Mouse (Mus musculus) neural tube, embryonic 14.5 days (tissue): ENCODE measurements around the gene Mknk1. TPM values are rescaled to one million over a fixed set of nuclear protein-coding genes. Genes with fewer than 3 reads are reported as not detected.

ENCODE experiments used
- ATAC-seq: fragments of 200-750 bp; cut with Nextera tagmentation; 2 replicates; pipeline ENCODE4 v1.8.0; 2017; ENCODE audit warnings: low read depth, mild to moderate bottlenecking, moderate TSS enrichment, moderate library complexity
- H3K27ac ChIP-seq: fragments of 300-500 bp; sonication (generic); 2 replicates; pipeline ENCODE4 v1.5.1; 2014; ENCODE audit warnings: low read depth, mild to moderate bottlenecking, control low read depth, low read length, moderate library complexity, mixed read lengths
- H3K27me3 ChIP-seq: fragments of 300-500 bp; sonication (generic); 2 replicates; pipeline ENCODE4 v1.6.1; 2014; ENCODE audit warnings: low read length; ENCODE audit not compliant: control insufficient read depth, insufficient read depth
- H3K36me3 ChIP-seq: fragments of 300-500 bp; sonication (generic); 2 replicates; pipeline ENCODE4 v1.6.1; 2014; ENCODE audit warnings: low read length, mixed read lengths; ENCODE audit not compliant: control insufficient read depth, insufficient read depth
- H3K4me1 ChIP-seq: fragments of 300-500 bp; sonication (generic); 2 replicates; pipeline ENCODE4 v1.6.1; 2014; ENCODE audit warnings: low read length; ENCODE audit not compliant: control insufficient read depth, insufficient read depth
- H3K4me2 ChIP-seq: fragments of 300-500 bp; sonication (generic); 2 replicates; pipeline ENCODE4 v1.6.1; 2014; ENCODE audit warnings: mild to moderate bottlenecking, low read depth, low read length, control low read depth
- H3K4me3 ChIP-seq: fragments of 300-500 bp; sonication (generic); 2 replicates; pipeline ENCODE4 v1.5.1; 2014; ENCODE audit warnings: low read depth, low read length, control low read depth, mixed read lengths
- H3K9ac ChIP-seq: fragments of 300-500 bp; sonication (generic); replicated peaks from 2 replicates; pipeline ENCODE4 v1.6.1; 2014; ENCODE audit warnings: low read depth, mild to moderate bottlenecking, control low read depth, low read length, mixed read lengths
- H3K9me3 ChIP-seq: fragments of 300-500 bp; sonication (generic); 2 replicates; pipeline ENCODE4 v1.6.1; 2016; ENCODE audit warnings: low read length; ENCODE audit not compliant: control insufficient read depth
- WGBS: fragments of 180-500 bp; shearing (Covaris S2); extraction: QIAGEN DNeasy Blood & Tissue Kit; methylation state at CpG from one replicate; pipeline ENCODE4 v1.1.7; 2014; 5-methylcytosine and 5-hydroxymethylcytosine counted together
- polyA plus RNA-seq: library from polyadenylated mRNA; unstranded; fragments of >200 nt; fragmentation: Nextera tagmentation; extraction: Ambion mirVana; gene quantifications from 2 replicates; pipeline ENCODE4 v1.2.1, GENCODE M21; 2014

Mknk1 gene
- polyA plus RNA-seq, 1 experiment from 2014 or later, result 19.9 TPM

DNA sequence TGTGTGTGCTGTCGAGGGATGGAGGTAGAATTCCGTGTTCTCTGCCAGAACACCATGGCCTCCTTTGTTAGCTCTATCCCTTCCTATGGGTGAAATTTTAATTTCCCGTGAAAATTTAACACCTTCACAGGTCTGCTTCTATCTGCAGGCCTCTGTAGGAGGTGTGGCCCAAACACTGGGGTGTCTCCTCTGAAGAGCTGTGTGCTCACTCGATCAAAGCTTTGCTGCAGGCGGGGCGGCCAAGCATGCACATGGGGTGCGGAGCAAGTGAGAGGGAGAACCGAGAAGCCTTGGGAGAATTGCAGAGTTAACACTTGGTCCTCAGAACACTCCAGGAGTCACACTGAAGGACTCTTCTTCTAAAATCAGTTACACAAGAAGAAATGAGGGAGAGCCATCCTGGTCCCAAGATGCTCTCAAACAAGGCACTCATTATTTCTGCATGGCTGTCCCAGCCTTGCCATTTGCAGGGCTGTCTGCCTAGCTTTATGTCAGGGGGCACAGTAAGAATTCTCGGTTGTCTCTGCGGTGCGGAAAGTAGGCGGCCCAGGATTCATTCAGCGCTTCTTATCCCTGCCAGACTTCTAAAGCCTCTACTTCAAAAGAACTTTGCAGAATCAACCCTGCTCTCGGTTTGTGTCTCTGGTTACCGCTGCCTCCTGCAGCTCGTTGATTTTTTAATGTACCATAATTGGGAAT, 30.7 kb downstream of the Mknk1 start:
- no peaks in the 10 kb centered on the region for H3K9me3 ChIP-seq
- no peak overlapping the region for H3K4me2 ChIP-seq
- no peak overlapping the region for H3K9ac ChIP-seq
- WGBS, result 20% methylated on average over 16 of the region's 16 CpGs
- 0 out of 2 replicates have a peak, but pooled peaks cover 3% of the 10 kb centered on the region for H3K36me3 ChIP-seq
- no peak for ATAC-seq
- H3K4me3 ChIP-seq, result no peak overlapping the region
- H3K4me1 ChIP-seq, result peaks cover 8% of the 10 kb centered on the region; the same call in 1 of the 2 replicates
- no peaks in the 10 kb centered on the region for H3K27me3 ChIP-seq
- H3K27ac ChIP-seq, result no peak overlapping the region

GRCm38 (mm10) chr4:115873231-115873630, 34.2 kb downstream of the Mknk1 start:
- H3K9me3 ChIP-seq, result no peaks in the 10 kb centered on the region
- no peak overlapping the region for H3K4me2 ChIP-seq
- H3K4me1 ChIP-seq, result peaks cover 14% of the 10 kb centered on the region; the same call in 1 of the 2 replicates
- H3K36me3 ChIP-seq, result 0 out of 2 replicates have a peak, but pooled peaks cover 3% of the 10 kb centered on the region
- no peak overlapping the region for H3K27ac ChIP-seq
- no peak overlapping the region for H3K9ac ChIP-seq
- H3K27me3 ChIP-seq, result no peaks in the 10 kb centered on the region
- ATAC-seq, result no peak
- H3K4me3 ChIP-seq, result no peak overlapping the region
- 80% methylated on average over 3 of the region's 3 CpGs for WGBS

DNA sequence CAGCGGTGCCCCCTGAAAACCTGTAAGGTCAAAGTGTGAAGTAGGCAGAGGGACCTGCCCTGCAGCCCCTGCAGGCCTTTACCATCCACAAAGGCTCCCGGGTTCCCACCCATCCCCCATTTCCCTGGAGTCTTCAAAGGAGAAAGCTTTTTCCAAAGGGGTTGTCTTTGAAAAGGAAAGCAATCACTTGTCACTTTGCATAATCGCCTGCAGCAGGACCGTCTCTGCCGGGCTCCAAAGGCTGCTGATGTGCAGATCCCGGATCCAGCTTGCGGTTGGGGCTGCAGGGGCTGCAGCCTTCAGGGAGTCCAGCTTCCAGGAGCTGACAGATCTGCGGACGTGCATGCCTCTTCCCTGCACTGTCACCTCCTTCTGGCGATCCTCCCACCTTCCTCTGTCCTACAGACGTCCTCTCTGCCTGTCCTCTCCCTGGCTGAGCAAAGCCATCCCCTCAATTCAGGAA, 39.2 kb downstream of the Mknk1 start:
- Histone ChIP-seq H3K27me3 (no peaks in the 10 kb centered on the region), H3K4me2 (peak overlapping the region; percentile 14; the same call in 1 of the 2 replicates), H3K36me3 (0 out of 2 replicates have a peak, but pooled peaks cover 3% of the 10 kb centered on the region), H3K9ac (peak overlapping the region; percentile 37; the same call in 1 of the 2 replicates), H3K4me3 (no peak overlapping the region), H3K4me1 (peaks cover 9% of the 10 kb centered on the region; the same call in 1 of the 2 replicates), H3K9me3 (no peaks in the 10 kb centered on the region), H3K27ac (no peak overlapping the region)
- ATAC-seq, result peak; percentile 39; the same call in 1 of the 2 replicates
- 3% methylated on average over 11 of the region's 11 CpGs for WGBS

- H3K4me3 ChIP-seq, result no peak overlapping the region
- H3K9ac ChIP-seq, result no peak overlapping the region
- 41% methylated on average over 9 of the region's 9 CpGs for WGBS
- H3K4me1 ChIP-seq, result peaks cover 9% of the 10 kb centered on the region; the same call in 1 of the 2 replicates
- no peak for ATAC-seq
- no peak overlapping the region for H3K27ac ChIP-seq
- H3K4me2 ChIP-seq, result no peak overlapping the region
- no peaks in the 10 kb centered on the region for H3K27me3 ChIP-seq
- H3K9me3 ChIP-seq, result no peaks in the 10 kb centered on the region
- H3K36me3 ChIP-seq, result no peaks in the 10 kb centered on the region
These were observed 39.8 kb downstream of the Mknk1 start for GRCm38 (mm10) chr4:115878828-115879227.

DNA sequence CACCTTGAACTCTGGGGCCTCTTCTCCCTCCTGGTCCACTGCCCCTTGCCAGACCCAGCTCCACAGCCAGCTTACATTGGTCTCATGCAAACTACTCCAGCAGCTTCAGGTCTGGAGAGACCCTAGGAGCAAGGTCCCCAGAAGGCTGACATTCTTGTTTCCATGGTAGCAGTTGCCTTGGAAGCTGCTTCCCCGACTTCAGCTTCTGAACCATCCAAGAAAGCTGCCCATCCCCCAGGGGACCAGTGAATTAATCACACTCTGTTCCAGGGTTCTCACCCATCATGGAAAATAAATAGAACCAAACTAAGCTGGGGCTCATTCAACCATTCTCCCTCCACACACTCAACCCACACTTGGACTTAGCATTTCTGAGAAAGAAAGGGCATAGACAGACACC, 42.2 kb downstream of the Mknk1 start:
- H3K4me1 ChIP-seq, result peaks cover 9% of the 10 kb centered on the region; the same call in 1 of the 2 replicates
- 5% methylated on average over 1 of the region's 1 CpGs for WGBS

DNA sequence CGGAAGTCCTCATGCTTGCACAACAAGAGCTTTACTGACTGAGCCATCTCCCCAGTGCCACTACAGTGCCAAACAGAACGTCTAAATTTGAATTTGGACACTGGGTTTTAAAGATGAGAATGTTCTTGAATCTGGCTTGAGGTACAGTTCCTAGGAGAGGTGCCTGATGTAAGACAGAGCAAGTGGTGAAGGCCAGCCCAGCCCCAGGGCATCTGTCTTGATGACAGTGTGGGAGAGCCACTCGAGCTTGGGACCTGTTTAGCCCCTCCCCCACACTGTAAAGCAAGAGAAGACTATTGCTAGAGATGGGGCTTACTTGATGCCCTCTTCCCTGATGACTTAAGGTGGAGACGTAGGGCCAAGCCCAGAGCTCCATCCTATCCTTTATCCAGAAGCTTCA, 43.2 kb downstream of the Mknk1 start:
- Histone ChIP-seq H3K9me3 (no peaks in the 10 kb centered on the region), H3K4me1 (peaks cover 9% of the 10 kb centered on the region; the same call in 1 of the 2 replicates), H3K4me3 (no peak overlapping the region), H3K36me3 (no peaks in the 10 kb centered on the region), H3K27ac (no peak overlapping the region), H3K27me3 (no peaks in the 10 kb centered on the region), H3K4me2 (no peak overlapping the region), H3K9ac (no peak overlapping the region)
- ATAC-seq, result no peak
- 62% methylated on average over 4 of the region's 4 CpGs for WGBS

More for the DNA sequence above, 42.2 kb downstream of the Mknk1 start:
- Histone ChIP-seq H3K9ac (no peak overlapping the region), H3K36me3 (no peaks in the 10 kb centered on the region), H3K4me2 (no peak overlapping the region), H3K4me3 (no peak overlapping the region), H3K27me3 (no peaks in the 10 kb centered on the region), H3K27ac (no peak overlapping the region), H3K9me3 (no peaks in the 10 kb centered on the region)
- peak; percentile 38; the same call in 1 of the 2 replicates for ATAC-seq

GRCm38 (mm10) chr4:115884022-115884421, 45.0 kb downstream of the Mknk1 start, which contains the start of gene Kncn:
Gene Kncn (plus strand): TSS chr4:115884400.
- H3K4me2 ChIP-seq, result no peak within 1 kb of the TSS
- H3K4me1 ChIP-seq, result no peaks in the 10 kb centered on the region; the same call in 1 of the 2 replicates
- no peak within 1 kb of the TSS for H3K9ac ChIP-seq
- H3K4me3 ChIP-seq, result no peak within 1 kb of the TSS
- H3K9me3 ChIP-seq, result no peaks in the 10 kb centered on the region
- no peak for ATAC-seq
- H3K36me3 ChIP-seq, result no peaks in the 10 kb centered on the region
- no peak within 1 kb of the TSS for H3K27ac ChIP-seq
- H3K27me3 ChIP-seq, result no peaks in the 10 kb centered on the region
- 72% methylated on average over 6 of the region's 6 CpGs for WGBS

- Histone ChIP-seq H3K27me3 (peaks cover 11% of the 10 kb centered on the region), H3K36me3 (no peaks in the 10 kb centered on the region), H3K9ac (no peak overlapping the region), H3K9me3 (no peaks in the 10 kb centered on the region), H3K27ac (0 out of 2 replicates have a peak overlapping the region, but pooled peaks have one; percentile 28), H3K4me2 (no peak overlapping the region), H3K4me1 (no peaks in the 10 kb centered on the region; the same call in 1 of the 2 replicates), H3K4me3 (no peak overlapping the region)
- peak; percentile 64 for ATAC-seq
- WGBS, result 69% methylated on average over 3 of the region's 3 CpGs
These were observed 46.8 kb downstream of the Mknk1 start for GRCm38 (mm10) chr4:115885846-115886245.

GRCm38 (mm10) chr4:115886875-115887274, 47.9 kb downstream of the Mknk1 start:
- Histone ChIP-seq H3K27ac (no peak overlapping the region), H3K4me2 (no peak overlapping the region), H3K4me1 (no peaks in the 10 kb centered on the region), H3K9ac (no peak overlapping the region), H3K4me3 (no peak overlapping the region), H3K9me3 (no peaks in the 10 kb centered on the region), H3K27me3 (peaks cover 11% of the 10 kb centered on the region), H3K36me3 (no peaks in the 10 kb centered on the region)
- no peak for ATAC-seq
- WGBS, result 20% methylated on average over 1 of the region's 1 CpGs
